Mouse (Mus musculus) small intestine, adult 2 months (tissue): ENCODE measurements around the gene Gtse1. TPM values are rescaled to one million over a fixed set of nuclear protein-coding genes. Genes with fewer than 3 reads are reported as not detected.
A peak's percentile ranks its signal among the peaks of the same experiment; 100 is the strongest.

Experiments
- H3K27ac ChIP-seq: fragments of 200-500 bp; 2 replicates; pipeline ENCODE4 v1.5.1; 2012; ENCODE audit warnings: low read depth, low read length, control low read depth, inconsistent platforms; ENCODE audit not compliant: insufficient read depth
- H3K27me3 ChIP-seq: fragments of 200-500 bp; 2 replicates; pipeline ENCODE4 v1.6.1; 2012; ENCODE audit warnings: mild to moderate bottlenecking, moderate library complexity, low read length, inconsistent platforms; ENCODE audit not compliant: control insufficient read depth, insufficient read depth
- H3K36me3 ChIP-seq: fragments of 200-500 bp; 2 replicates; pipeline ENCODE4 v1.6.1; 2012; ENCODE audit warnings: mild to moderate bottlenecking, low read length, control low read depth, inconsistent platforms; ENCODE audit not compliant: control insufficient read depth, insufficient read depth
- H3K4me1 ChIP-seq: fragments of 200-500 bp; 2 replicates; pipeline ENCODE4 v1.6.1; 2012; ENCODE audit warnings: low read length, inconsistent platforms, mixed read lengths; ENCODE audit not compliant: control insufficient read depth, insufficient read depth, insufficient read length
- H3K4me3 ChIP-seq: fragments of 200-500 bp; 2 replicates; pipeline ENCODE4 v1.5.1; 2012; ENCODE audit warnings: low read depth, mild to moderate bottlenecking, control low read depth, inconsistent platforms, low read length, moderate library complexity
- CTCF ChIP-seq: fragments of 200-500 bp; IDR thresholded peaks from 2 replicates; pipeline ENCODE4 v1.5.1; 2012; ENCODE audit warnings: low read depth, mild to moderate bottlenecking, control low read depth, inconsistent platforms, low read length, moderate library complexity, mixed read lengths; ENCODE audit not compliant: insufficient replicate concordance, insufficient read length; ENCODE audit errors: extremely low read depth
- POLR2A ChIP-seq: fragments of 200-500 bp; IDR thresholded peaks from 2 replicates; pipeline ENCODE4 v1.6.1; 2012; ENCODE audit warnings: low read depth, mild to moderate bottlenecking, control low read depth, inconsistent platforms, low read length, moderate library complexity
- WGBS: fragments of 180-500 bp; shearing (Covaris S2); methylation state at CpG from one replicate; pipeline ENCODE4 v1.1.7; 2018; 5-methylcytosine and 5-hydroxymethylcytosine counted together
- polyA plus RNA-seq: library from polyadenylated mRNA; depleted of rRNA; stranded (reverse); fragments of >200 nt; gene quantifications from 2 replicates; pipeline ENCODE4 v1.2.3, GENCODE M21; 2012; rRNA removed

The Gtse1 gene
- 3.6 and 7.1 TPM in 2 replicates for polyA plus RNA-seq

GRCm38 (mm10) chr15:85859490-85860031 lies at the start of gene Gtse1:
TSS of gene Gtse1 (plus strand) at chr15:85859745.
- Histone ChIP-seq H3K36me3 (peaks cover 10% of the 10 kb centered on the region), H3K27me3 (no peaks in the 10 kb centered on the region), H3K27ac (no peak within 1 kb of the TSS), H3K4me1 (peaks cover 2% of the 10 kb centered on the region; the same call in 1 of the 2 replicates), H3K4me3 (peak within 1 kb of the TSS; percentile 94)
- WGBS, result under 1% methylated on average over 42 of the region's 42 CpGs
- TF ChIP-seq POLR2A, result peak; percentile 63; the same call in 1 of the 2 replicates
- no peak for TF ChIP-seq CTCF

- peaks cover 5% of the 10 kb centered on the region; the same call in 1 of the 2 replicates for H3K36me3 ChIP-seq
- 45% methylated on average over 5 of the region's 5 CpGs for WGBS
- TF ChIP-seq CTCF (no peak), POLR2A (no peak)
- H3K4me3 ChIP-seq, result no peak overlapping the region
- peak overlapping the region; percentile 79; the same call in 1 of the 2 replicates for H3K27ac ChIP-seq
- no peaks in the 10 kb centered on the region for H3K27me3 ChIP-seq
- H3K4me1 ChIP-seq, result peaks cover 3% of the 10 kb centered on the region; the same call in 1 of the 2 replicates
These were observed 49.1 kb upstream of the Gtse1 start for GRCm38 (mm10) chr15:85810462-85810805.

- peak overlapping the region; percentile 79 for H3K27ac ChIP-seq
- TF ChIP-seq POLR2A, result no peak
- TF ChIP-seq CTCF, result peak; percentile 18; the same call in 1 of the 2 replicates
- peak overlapping the region; percentile 85 for H3K4me3 ChIP-seq
- H3K27me3 ChIP-seq, result no peaks in the 10 kb centered on the region
- under 1% methylated on average over 36 of the region's 36 CpGs for WGBS
- H3K4me1 ChIP-seq, result peaks cover 3% of the 10 kb centered on the region; the same call in 1 of the 2 replicates
- H3K36me3 ChIP-seq, result peaks cover 5% of the 10 kb centered on the region; the same call in 1 of the 2 replicates
These were observed 48.6 kb upstream of the Gtse1 start for GRCm38 (mm10) chr15:85810806-85811521.

GRCm38 (mm10) chr15:85811535-85812277 lies 47.8 kb upstream of the Gtse1 start, which contains the start of gene Cdpf1:
TSS of gene Cdpf1 (minus strand) at chr15:85811697.
- 2% methylated on average over 36 of the region's 36 CpGs for WGBS

GRCm38 (mm10) chr15:85813428-85813827 lies 46.1 kb upstream of the Gtse1 start:
- 33% methylated on average over 10 of the region's 10 CpGs for WGBS
- no peak overlapping the region for H3K4me3 ChIP-seq
- no peak for TF ChIP-seq POLR2A
- TF ChIP-seq CTCF, result no peak
- no peaks in the 10 kb centered on the region for H3K36me3 ChIP-seq
- H3K4me1 ChIP-seq, result peaks cover 3% of the 10 kb centered on the region; the same call in 1 of the 2 replicates
- no peak overlapping the region for H3K27ac ChIP-seq
- no peaks in the 10 kb centered on the region for H3K27me3 ChIP-seq

More at GRCm38 (mm10) chr15:85811535-85812277, 47.8 kb upstream of the Gtse1 start, which contains the start of gene Cdpf1:
- H3K4me3 ChIP-seq, result peak within 1 kb of the TSS; percentile 85
- H3K27ac ChIP-seq, result peak within 1 kb of the TSS; percentile 79
- H3K36me3 ChIP-seq, result peaks cover 5% of the 10 kb centered on the region; the same call in 1 of the 2 replicates
- peaks cover 3% of the 10 kb centered on the region; the same call in 1 of the 2 replicates for H3K4me1 ChIP-seq
- TF ChIP-seq CTCF (peak; percentile 10; the same call in 1 of the 2 replicates), POLR2A (peak; percentile 79)
- H3K27me3 ChIP-seq, result no peaks in the 10 kb centered on the region

GRCm38 (mm10) chr15:85821203-85822010 lies 38.1 kb upstream of the Gtse1 start, which contains the start of gene Pkdrej:
TSS of gene Pkdrej (minus strand) at chr15:85821734.
- no peak for TF ChIP-seq POLR2A
- no peak for TF ChIP-seq CTCF
- Histone ChIP-seq H3K4me1 (peaks cover 3% of the 10 kb centered on the region; the same call in 1 of the 2 replicates), H3K27ac (no peak within 1 kb of the TSS), H3K36me3 (no peaks in the 10 kb centered on the region), H3K27me3 (no peaks in the 10 kb centered on the region; the same call in 1 of the 2 replicates), H3K4me3 (peak within 1 kb of the TSS; percentile 52)
- 2% methylated on average over 65 of the region's 65 CpGs for WGBS
